Mouse (Mus musculus): Measurements from ENCODE around the gene Suv39h1. TPM values are rescaled to one million over a fixed set of nuclear protein-coding genes. Genes with fewer than 3 reads are reported as not detected.
A peak's percentile ranks its signal among the peaks of the same experiment; 100 is the strongest.

The Suv39h1 gene
- polyA plus RNA-seq (2014; fragmentation: Nextera tagmentation; extraction: Ambion mirVana) = 37.2 and 38.2 TPM in 2 replicates

DNA sequence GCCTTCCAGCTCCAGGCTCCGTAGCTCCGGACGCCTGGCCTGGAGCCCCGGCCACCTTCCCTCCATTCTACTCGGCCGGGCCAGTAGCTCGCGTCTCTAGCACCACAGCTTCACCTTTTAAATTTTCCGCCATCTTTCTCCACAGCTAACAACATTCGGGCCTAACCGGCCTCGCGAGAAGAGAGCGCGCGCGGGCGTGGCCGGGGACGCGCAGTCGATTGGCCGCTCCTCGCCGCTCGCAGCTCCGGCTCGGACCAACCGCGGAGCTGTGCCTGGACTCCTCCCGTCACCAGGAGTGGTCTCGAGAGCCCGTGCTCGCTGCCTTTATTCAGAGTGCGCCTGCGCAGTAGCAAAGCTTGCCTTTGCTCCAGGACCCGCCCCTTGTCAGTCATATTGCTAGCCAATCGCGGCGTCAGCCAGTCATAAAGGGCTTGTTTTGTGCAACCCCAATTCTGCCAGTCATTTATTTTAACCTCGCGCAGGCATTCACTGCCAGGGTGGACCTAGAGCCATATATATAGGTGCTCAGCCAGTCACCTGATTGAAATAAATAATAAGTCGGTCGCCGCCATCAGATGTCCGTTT lies at the start of gene Suv39h1:
Gene Suv39h1 (minus strand): TSS at position 331 of the 585 bp plus-strand sequence.
- no peaks in the 10 kb centered on the region for H3K4me1 ChIP-seq (ENCODE audit: control insufficient read depth, insufficient read depth, low read length)
- H3K9ac ChIP-seq (replicated peaks; ENCODE audit: low read depth, low read length) = peak within 1 kb of the TSS; percentile 44
- H3K36me3 ChIP-seq (ENCODE audit: control insufficient read depth, insufficient read depth, low read length) = no peaks in the 10 kb centered on the region
- peak; percentile 98 for ATAC-seq (ENCODE audit: low read depth)
- H3K4me3 ChIP-seq (ENCODE audit: low read depth, low read length) = peak within 1 kb of the TSS; percentile 42
- peak within 1 kb of the TSS; percentile 49 for H3K4me2 ChIP-seq (ENCODE audit: low read depth, low read length)
- no peaks in the 10 kb centered on the region for H3K9me3 ChIP-seq (ENCODE audit: control insufficient read depth, low read length)
- peak within 1 kb of the TSS; percentile 81 for H3K27ac ChIP-seq (ENCODE audit: low read depth, low read length)
- no peaks in the 10 kb centered on the region for H3K27me3 ChIP-seq (ENCODE audit: control insufficient read depth, insufficient read depth, low read length)
- WGBS = 27% methylated on average over 39 of the region's 46 CpGs

DNA sequence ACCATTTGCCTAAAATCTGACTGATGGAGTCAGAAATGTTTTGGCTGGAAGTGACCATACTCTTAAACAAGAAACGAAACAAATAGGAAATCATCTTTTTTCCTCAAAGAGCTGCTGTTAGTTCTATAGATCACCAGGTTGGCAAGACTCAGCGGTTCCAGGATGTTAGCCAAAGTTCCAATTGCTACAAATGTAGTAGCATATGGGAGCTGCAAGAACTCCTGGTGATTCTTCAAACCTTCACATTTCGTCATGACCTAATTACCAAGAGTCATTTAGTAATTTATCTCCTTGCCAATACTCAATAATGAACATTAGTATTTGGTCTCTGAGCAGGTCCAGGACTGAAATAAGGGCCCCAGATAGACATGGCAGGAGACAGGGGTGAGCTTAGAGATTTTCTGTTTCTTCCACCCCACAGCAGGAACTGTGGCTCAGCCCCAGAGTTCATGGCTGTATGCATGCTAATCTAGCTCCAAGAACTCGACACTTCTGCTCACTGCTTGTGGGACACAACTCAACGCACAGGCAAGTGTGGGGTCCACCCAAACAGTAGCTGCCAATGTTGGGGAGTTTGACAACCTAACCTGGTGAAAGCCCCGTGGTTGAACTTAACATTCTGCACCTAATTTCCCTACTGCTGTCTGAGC lies 49.4 kb upstream of the Suv39h1 start:
- no peaks in the 10 kb centered on the region for H3K36me3 ChIP-seq (ENCODE audit: control insufficient read depth, insufficient read depth, low read length)
- H3K9ac ChIP-seq (replicated peaks; ENCODE audit: low read depth, low read length) = no peak overlapping the region
- no peak overlapping the region for H3K4me2 ChIP-seq (ENCODE audit: low read depth, low read length)
- H3K27me3 ChIP-seq (ENCODE audit: control insufficient read depth, insufficient read depth, low read length) = no peaks in the 10 kb centered on the region
- no peak overlapping the region for H3K27ac ChIP-seq (ENCODE audit: low read depth, low read length)
- no peak for ATAC-seq (ENCODE audit: low read depth)
- 83% methylated on average over 6 of the region's 6 CpGs for WGBS
- no peaks in the 10 kb centered on the region for H3K4me1 ChIP-seq (ENCODE audit: control insufficient read depth, insufficient read depth, low read length)
- no peaks in the 10 kb centered on the region for H3K9me3 ChIP-seq (ENCODE audit: control insufficient read depth, low read length)
- H3K4me3 ChIP-seq (ENCODE audit: low read depth, low read length) = no peak overlapping the region

DNA sequence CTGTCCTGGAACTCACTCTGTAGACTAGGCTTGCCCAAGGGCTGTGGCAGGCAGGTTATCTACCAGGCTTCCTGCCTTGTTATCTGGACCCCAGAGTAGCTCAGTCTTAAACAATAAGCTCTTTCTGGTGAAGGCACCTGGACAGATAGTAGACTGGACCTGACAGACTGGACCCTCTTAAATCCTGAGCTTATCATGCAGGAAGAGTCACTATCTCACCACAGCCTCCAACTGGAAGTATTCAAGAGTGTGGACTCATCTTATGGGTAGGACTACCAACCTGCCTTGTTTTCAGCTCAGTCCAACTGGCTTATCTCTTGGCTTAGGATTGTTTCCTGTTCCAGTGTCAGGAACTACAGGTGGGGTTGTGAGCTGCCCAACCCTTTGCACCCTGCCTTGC lies 42.7 kb upstream of the Suv39h1 start:
- no peak for ATAC-seq (ENCODE audit: low read depth)
- H3K9me3 ChIP-seq (ENCODE audit: control insufficient read depth, low read length) = no peaks in the 10 kb centered on the region
- no peak overlapping the region for H3K9ac ChIP-seq (replicated peaks; ENCODE audit: low read depth, low read length)
- H3K36me3 ChIP-seq (ENCODE audit: control insufficient read depth, insufficient read depth, low read length) = no peaks in the 10 kb centered on the region
- H3K4me2 ChIP-seq (ENCODE audit: low read depth, low read length) = no peak overlapping the region
- H3K27me3 ChIP-seq (ENCODE audit: control insufficient read depth, insufficient read depth, low read length) = no peaks in the 10 kb centered on the region
- H3K4me1 ChIP-seq (ENCODE audit: control insufficient read depth, insufficient read depth, low read length) = no peaks in the 10 kb centered on the region
- H3K27ac ChIP-seq (ENCODE audit: low read depth, low read length) = no peak overlapping the region
- H3K4me3 ChIP-seq (ENCODE audit: low read depth, low read length) = no peak overlapping the region

GRCm38 (mm10) chrX:8115275-8115674 lies 40.7 kb upstream of the Suv39h1 start:
- no peaks in the 10 kb centered on the region for H3K36me3 ChIP-seq (ENCODE audit: control insufficient read depth, insufficient read depth, low read length)
- H3K9me3 ChIP-seq (ENCODE audit: control insufficient read depth, low read length) = no peaks in the 10 kb centered on the region
- H3K4me2 ChIP-seq (ENCODE audit: low read depth, low read length) = no peak overlapping the region
- H3K27ac ChIP-seq (ENCODE audit: low read depth, low read length) = no peak overlapping the region
- H3K4me1 ChIP-seq (ENCODE audit: control insufficient read depth, insufficient read depth, low read length) = no peaks in the 10 kb centered on the region
- no peak for ATAC-seq (ENCODE audit: low read depth)
- WGBS = 80% methylated on average over 4 of the region's 4 CpGs
- no peak overlapping the region for H3K4me3 ChIP-seq (ENCODE audit: low read depth, low read length)
- H3K9ac ChIP-seq (replicated peaks; ENCODE audit: low read depth, low read length) = no peak overlapping the region
- no peaks in the 10 kb centered on the region for H3K27me3 ChIP-seq (ENCODE audit: control insufficient read depth, insufficient read depth, low read length)

- no peak overlapping the region for H3K9ac ChIP-seq (replicated peaks; ENCODE audit: low read depth, low read length)
- no peaks in the 10 kb centered on the region for H3K4me1 ChIP-seq (ENCODE audit: control insufficient read depth, insufficient read depth, low read length)
- no peak for ATAC-seq (ENCODE audit: low read depth)
- H3K27ac ChIP-seq (ENCODE audit: low read depth, low read length) = no peak overlapping the region
- H3K9me3 ChIP-seq (ENCODE audit: control insufficient read depth, low read length) = no peaks in the 10 kb centered on the region
- WGBS = 94% methylated on average over 3 of the region's 3 CpGs
- no peaks in the 10 kb centered on the region for H3K27me3 ChIP-seq (ENCODE audit: control insufficient read depth, insufficient read depth, low read length)
- no peaks in the 10 kb centered on the region for H3K36me3 ChIP-seq (ENCODE audit: control insufficient read depth, insufficient read depth, low read length)
- H3K4me3 ChIP-seq (ENCODE audit: low read depth, low read length) = no peak overlapping the region
- no peak overlapping the region for H3K4me2 ChIP-seq (ENCODE audit: low read depth, low read length)
Measured at GRCm38 (mm10) chrX:8105019-8105418, 30.5 kb upstream of the Suv39h1 start.

GRCm38 (mm10) chrX:8102213-8102668 lies 27.7 kb upstream of the Suv39h1 start:
- no peak for ATAC-seq (ENCODE audit: low read depth)
- WGBS = 70% methylated on average over 7 of the region's 7 CpGs
- H3K9me3 ChIP-seq (ENCODE audit: control insufficient read depth, low read length) = no peaks in the 10 kb centered on the region

GRCm38 (mm10) chrX:8101017-8101416 lies 26.5 kb upstream of the Suv39h1 start:
- 0 out of 2 replicates have a peak overlapping the region, but pooled peaks have one; percentile 16 for H3K4me2 ChIP-seq (ENCODE audit: low read depth, low read length)
- 21% methylated on average over 3 of the region's 3 CpGs for WGBS
- no peaks in the 10 kb centered on the region for H3K27me3 ChIP-seq (ENCODE audit: control insufficient read depth, insufficient read depth, low read length)

More at GRCm38 (mm10) chrX:8102213-8102668, 27.7 kb upstream of the Suv39h1 start:
- H3K36me3 ChIP-seq (ENCODE audit: control insufficient read depth, insufficient read depth, low read length) = no peaks in the 10 kb centered on the region
- H3K4me3 ChIP-seq (ENCODE audit: low read depth, low read length) = no peak overlapping the region
- H3K27ac ChIP-seq (ENCODE audit: low read depth, low read length) = no peak overlapping the region
- no peak overlapping the region for H3K9ac ChIP-seq (replicated peaks; ENCODE audit: low read depth, low read length)
- H3K27me3 ChIP-seq (ENCODE audit: control insufficient read depth, insufficient read depth, low read length) = no peaks in the 10 kb centered on the region
- no peaks in the 10 kb centered on the region for H3K4me1 ChIP-seq (ENCODE audit: control insufficient read depth, insufficient read depth, low read length)
- H3K4me2 ChIP-seq (ENCODE audit: low read depth, low read length) = no peak overlapping the region

DNA sequence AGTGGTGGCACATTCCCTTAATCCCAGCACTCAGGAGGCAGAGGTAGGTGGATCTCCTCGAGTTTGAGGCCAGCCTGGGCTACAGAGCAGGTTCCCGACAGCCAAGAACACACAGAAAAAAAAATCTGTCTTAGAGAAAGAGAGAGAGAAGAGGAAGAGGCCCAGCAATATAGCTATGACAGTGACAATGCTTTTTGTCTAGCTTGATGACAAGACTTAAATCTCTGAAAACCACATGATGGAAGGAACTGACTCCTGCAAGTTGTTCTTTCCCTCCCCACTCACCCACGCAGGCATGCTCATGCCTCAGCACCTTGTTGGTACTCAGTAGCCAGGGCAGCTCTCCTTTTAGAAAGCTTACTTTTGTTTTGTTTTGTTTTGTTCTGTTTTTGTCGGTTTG lies 24.9 kb upstream of the Suv39h1 start:
- Histone ChIP-seq H3K4me2 (ENCODE audit: low read depth, low read length) (no peak overlapping the region), H3K9me3 (ENCODE audit: control insufficient read depth, low read length) (no peaks in the 10 kb centered on the region), H3K27me3 (ENCODE audit: control insufficient read depth, insufficient read depth, low read length) (no peaks in the 10 kb centered on the region), H3K4me3 (ENCODE audit: low read depth, low read length) (no peak overlapping the region), H3K9ac (replicated peaks; ENCODE audit: low read depth, low read length) (no peak overlapping the region), H3K27ac (ENCODE audit: low read depth, low read length) (no peak overlapping the region), H3K36me3 (ENCODE audit: control insufficient read depth, insufficient read depth, low read length) (no peaks in the 10 kb centered on the region), H3K4me1 (ENCODE audit: control insufficient read depth, insufficient read depth, low read length) (no peaks in the 10 kb centered on the region)
- WGBS = 51% methylated on average over 4 of the region's 4 CpGs
- no peak for ATAC-seq (ENCODE audit: low read depth)

More at GRCm38 (mm10) chrX:8101017-8101416, 26.5 kb upstream of the Suv39h1 start:
- Histone ChIP-seq H3K4me3 (ENCODE audit: low read depth, low read length) (no peak overlapping the region), H3K27ac (ENCODE audit: low read depth, low read length) (peak overlapping the region; percentile 89), H3K36me3 (ENCODE audit: control insufficient read depth, insufficient read depth, low read length) (no peaks in the 10 kb centered on the region), H3K9me3 (ENCODE audit: control insufficient read depth, low read length) (no peaks in the 10 kb centered on the region), H3K4me1 (ENCODE audit: control insufficient read depth, insufficient read depth, low read length) (no peaks in the 10 kb centered on the region), H3K9ac (replicated peaks; ENCODE audit: low read depth, low read length) (no peak overlapping the region)
- peak; percentile 53 for ATAC-seq (ENCODE audit: low read depth)

DNA sequence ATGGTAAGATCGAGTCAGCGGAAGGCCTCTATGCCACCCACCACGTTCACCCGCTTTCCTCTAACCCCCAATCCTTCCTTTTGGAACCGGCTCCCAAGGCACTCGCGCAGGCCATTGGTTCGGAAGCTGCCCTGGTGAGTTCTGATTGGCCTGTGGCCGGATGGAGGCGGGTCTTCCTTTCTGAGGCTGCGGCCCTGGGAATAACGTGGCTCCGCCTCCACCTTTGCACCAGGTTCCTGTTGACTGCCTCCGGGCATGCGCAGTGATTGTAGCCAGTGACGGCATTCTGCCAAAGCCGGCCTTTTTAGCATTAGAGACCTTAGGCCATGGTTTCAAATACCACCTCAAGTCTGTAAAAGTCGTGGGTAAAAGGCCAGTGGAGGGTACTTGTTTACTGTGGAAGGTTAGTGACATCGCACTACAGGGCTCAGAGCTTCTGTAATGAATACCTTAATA lies 22.3 kb upstream of the Suv39h1 start:
- Histone ChIP-seq H3K4me1 (ENCODE audit: control insufficient read depth, insufficient read depth, low read length) (no peaks in the 10 kb centered on the region), H3K27ac (ENCODE audit: low read depth, low read length) (peak overlapping the region; percentile 57; the same call in 1 of the 2 replicates), H3K9ac (replicated peaks; ENCODE audit: low read depth, low read length) (no peak overlapping the region), H3K36me3 (ENCODE audit: control insufficient read depth, insufficient read depth, low read length) (no peaks in the 10 kb centered on the region), H3K27me3 (ENCODE audit: control insufficient read depth, insufficient read depth, low read length) (no peaks in the 10 kb centered on the region), H3K4me3 (ENCODE audit: low read depth, low read length) (peak overlapping the region; percentile 20; the same call in 1 of the 2 replicates), H3K4me2 (ENCODE audit: low read depth, low read length) (peak overlapping the region; percentile 33; the same call in 1 of the 2 replicates), H3K9me3 (ENCODE audit: control insufficient read depth, low read length) (no peaks in the 10 kb centered on the region)
- WGBS = 15% methylated on average over 14 of the region's 19 CpGs
- ATAC-seq (ENCODE audit: low read depth) = peak; percentile 94

Measured in neural tube, embryonic 14.5 days (tissue).